Mouse (Mus musculus) erythroblast, adult 5-6 weeks (primary cell): Measurements from ENCODE around the gene Caskin2. TPM values are rescaled to one million over a fixed set of nuclear protein-coding genes. Genes with fewer than 3 reads are reported as not detected.
"Not testable (repeated sequence)": the region's sequence is repeated elsewhere in the genome, so short reads cannot be mapped to it uniquely, and the experiment has no call there.

ENCODE experiments used
- ATAC-seq: replicated peaks from 2 replicates; pipeline ENCODE4 v1.8.0; 2016; ENCODE audit warnings: moderate number of reproducible peaks, mild to moderate bottlenecking, moderate TSS enrichment, inconsistent platforms; ENCODE audit not compliant: poor library complexity, low FRiP score, severe bottlenecking
- total RNA-seq, 2 experiments: library from RNA; stranded (forward) in 1 of 2; stranded (reverse) in 1 of 2; fragments of 150-400 nt in 1 of 2; fragments of 200-764, 138-1000 nt in 1 of 2; gene quantifications; 2 replicates each; pipeline versions ENCODE4 v1.2.3 to v1.2.4; 2015 to 2017; ENCODE audit warnings: low replicate concordance in 2 of 2

Gene Caskin2
- total RNA-seq, 2 experiments from 2014 or later = 2.0 to 4.8 TPM

GRCm38 (mm10) chr11:115775821-115776665 lies 37.4 kb downstream of the Caskin2 start:
- ATAC-seq = no peak

GRCm38 (mm10) chr11:115774653-115775052 lies 38.8 kb downstream of the Caskin2 start:
- no peak for ATAC-seq

GRCm38 (mm10) chr11:115768896-115769295 lies 44.5 kb downstream of the Caskin2 start:
- no peak for ATAC-seq

- no peak for ATAC-seq
These were observed 46.5 kb downstream of the Caskin2 start for GRCm38 (mm10) chr11:115766981-115767380.

- ATAC-seq = peak; percentile 7; the same call in 1 of the 2 replicates
These were observed 47.0 kb downstream of the Caskin2 start for GRCm38 (mm10) chr11:115766356-115766943.

GRCm38 (mm10) chr11:115765607-115766141 lies 47.8 kb downstream of the Caskin2 start:
- ATAC-seq = peak; percentile 78

GRCm38 (mm10) chr11:115765103-115765606 lies 48.3 kb downstream of the Caskin2 start, which contains the start of gene Tmem94:
Gene Tmem94, plus strand, starts transcription at chr11:115765433.
- ATAC-seq = peak; percentile 95

GRCm38 (mm10) chr11:115764698-115765097 lies 48.7 kb downstream of the Caskin2 start:
- ATAC-seq = no peak

GRCm38 (mm10) chr11:115762176-115762575 lies 51.3 kb downstream of the Caskin2 start:
- ATAC-seq = not testable (repeated sequence)

GRCm38 (mm10) chr11:115753485-115753884 lies 60.0 kb downstream of the Caskin2 start:
- ATAC-seq = no peak

GRCm38 (mm10) chr11:115752653-115753052 lies 60.8 kb downstream of the Caskin2 start:
- no peak for ATAC-seq

GRCm38 (mm10) chr11:115751725-115752124 lies 61.7 kb downstream of the Caskin2 start:
- ATAC-seq = no peak

- ATAC-seq = no peak
These were observed 63.6 kb downstream of the Caskin2 start for GRCm38 (mm10) chr11:115749834-115750233.

Other genes starting within 250 kb of the Caskin2 start
- 39.3 and 72.1 TPM in 2 replicates for gene Nup85, start 249.2 kb downstream of the Caskin2 start, total RNA-seq (2015; ENCODE audit: low replicate concordance)
- gene Nup85, start 249.2 kb downstream of the Caskin2 start, total RNA-seq (2017; ENCODE audit: low replicate concordance) = 52.1 and 69.3 TPM in 2 replicates
- gene Mrps7, start 209.7 kb downstream of the Caskin2 start, total RNA-seq (2015; ENCODE audit: low replicate concordance) = 4.8 and 14.2 TPM in 2 replicates
- gene Mrps7, start 209.7 kb downstream of the Caskin2 start, total RNA-seq (2017; ENCODE audit: low replicate concordance) = 6.4 and 13.0 TPM in 2 replicates
- gene Gga3, start 209.6 kb downstream of the Caskin2 start, total RNA-seq (2015; ENCODE audit: low replicate concordance) = 7.9 and 12.3 TPM in 2 replicates
- gene Gga3, start 209.6 kb downstream of the Caskin2 start, total RNA-seq (2017; ENCODE audit: low replicate concordance) = 12.8 and 18.4 TPM in 2 replicates
- 13.0 and 26.1 TPM in 2 replicates for gene Mif4gd, start 200.7 kb downstream of the Caskin2 start, total RNA-seq (2015; ENCODE audit: low replicate concordance)
- gene Mif4gd, start 200.7 kb downstream of the Caskin2 start, total RNA-seq (2017; ENCODE audit: low replicate concordance) = 10.3 and 11.9 TPM in 2 replicates
- gene Slc25a19, start 185.3 kb downstream of the Caskin2 start, total RNA-seq (2015; ENCODE audit: low replicate concordance) = 1.7 and 5.0 TPM in 2 replicates
- gene Slc25a19, start 185.3 kb downstream of the Caskin2 start, total RNA-seq (2017; ENCODE audit: low replicate concordance) = 7.4 and 22.4 TPM in 2 replicates
- 27.4 and 34.4 TPM in 2 replicates for gene Grb2, start 105.0 kb downstream of the Caskin2 start, total RNA-seq (2015; ENCODE audit: low replicate concordance)
- 12.0 and 21.9 TPM in 2 replicates for gene Grb2, start 105.0 kb downstream of the Caskin2 start, total RNA-seq (2017; ENCODE audit: low replicate concordance)
- gene Tmem94, start 48.2 kb downstream of the Caskin2 start, total RNA-seq (2015; ENCODE audit: low replicate concordance) = 5.6 and 8.5 TPM in 2 replicates
- gene Tmem94, start 48.2 kb downstream of the Caskin2 start, total RNA-seq (2017; ENCODE audit: low replicate concordance) = 8.7 and 13.5 TPM in 2 replicates
- gene Tsen54, start 1.1 kb upstream of the Caskin2 start, total RNA-seq (2015; ENCODE audit: low replicate concordance) = 1.7 and 5.6 TPM in 2 replicates
- 1.4 and 2.2 TPM in 2 replicates for gene Tsen54, start 1.1 kb upstream of the Caskin2 start, total RNA-seq (2017; ENCODE audit: low replicate concordance)
- gene Llgl2, start 10.4 kb upstream of the Caskin2 start, total RNA-seq (2015; ENCODE audit: low replicate concordance) = 3.3 and 5.4 TPM in 2 replicates
- 0.34 TPM in 1 of 2 replicates, not detected in the other for gene Llgl2, start 10.4 kb upstream of the Caskin2 start, total RNA-seq (2017; ENCODE audit: low replicate concordance)
- not detected in 2 replicates for gene Myo15b, start 44.8 kb upstream of the Caskin2 start, total RNA-seq (2015; ENCODE audit: low replicate concordance)
- not detected in 2 replicates for gene Myo15b, start 44.8 kb upstream of the Caskin2 start, total RNA-seq (2017; ENCODE audit: low replicate concordance)
- 14.2 and 17.9 TPM in 2 replicates for gene Smim5, start 86.3 kb upstream of the Caskin2 start, total RNA-seq (2015; ENCODE audit: low replicate concordance)
- 17.1 and 19.2 TPM in 2 replicates for gene Smim5, start 86.3 kb upstream of the Caskin2 start, total RNA-seq (2017; ENCODE audit: low replicate concordance)
- gene Smim6, start 98.4 kb upstream of the Caskin2 start, total RNA-seq (2015; ENCODE audit: low replicate concordance) = 7.5 and 7.9 TPM in 2 replicates
- gene Smim6, start 98.4 kb upstream of the Caskin2 start, total RNA-seq (2017; ENCODE audit: low replicate concordance) = 0.26 and 1.5 TPM in 2 replicates
- gene Sap30bp, start 119.6 kb upstream of the Caskin2 start, total RNA-seq (2015; ENCODE audit: low replicate concordance) = 3.6 and 6.3 TPM in 2 replicates
- gene Sap30bp, start 119.6 kb upstream of the Caskin2 start, total RNA-seq (2017; ENCODE audit: low replicate concordance) = 75.6 and 96.5 TPM in 2 replicates
- gene Recql5, start 119.8 kb upstream of the Caskin2 start, total RNA-seq (2015; ENCODE audit: low replicate concordance) = 6.3 and 8.3 TPM in 2 replicates
- gene Recql5, start 119.8 kb upstream of the Caskin2 start, total RNA-seq (2017; ENCODE audit: low replicate concordance) = 15.3 and 31.6 TPM in 2 replicates
- not detected in 2 replicates for gene Itgb4, start 161.1 kb upstream of the Caskin2 start, total RNA-seq (2015; ENCODE audit: low replicate concordance)
- not detected in 2 replicates for gene Itgb4, start 161.1 kb upstream of the Caskin2 start, total RNA-seq (2017; ENCODE audit: low replicate concordance)
- gene Galk1, start 199.1 kb upstream of the Caskin2 start, total RNA-seq (2015; ENCODE audit: low replicate concordance) = 1.5 and 4.8 TPM in 2 replicates
- 3.6 and 4.5 TPM in 2 replicates for gene Galk1, start 199.1 kb upstream of the Caskin2 start, total RNA-seq (2017; ENCODE audit: low replicate concordance)
- 366 and 401 TPM in 2 replicates for gene H3f3b, start 214.3 kb upstream of the Caskin2 start, total RNA-seq (2015; ENCODE audit: low replicate concordance)
- gene H3f3b, start 214.3 kb upstream of the Caskin2 start, total RNA-seq (2017; ENCODE audit: low replicate concordance) = 384 and 542 TPM in 2 replicates
- gene Unk, start 216.7 kb upstream of the Caskin2 start, total RNA-seq (2015; ENCODE audit: low replicate concordance) = 4.2 and 6.9 TPM in 2 replicates
- gene Unk, start 216.7 kb upstream of the Caskin2 start, total RNA-seq (2017; ENCODE audit: low replicate concordance) = 7.9 and 17.3 TPM in 2 replicates